Mouse (Mus musculus) thymus, postnatal 4 days (tissue): ENCODE results near the gene Immt.
A peak's percentile ranks its signal among the peaks of the same experiment; 100 is the strongest.
"Not testable (repeated sequence)": the region's sequence is repeated elsewhere in the genome, so short reads cannot be mapped to it uniquely, and the experiment has no call there.

Source experiments
- DNase-seq: peaks from one replicate; pipeline ENCODE4 v3.0.0; 2021

The Immt gene

DNA sequence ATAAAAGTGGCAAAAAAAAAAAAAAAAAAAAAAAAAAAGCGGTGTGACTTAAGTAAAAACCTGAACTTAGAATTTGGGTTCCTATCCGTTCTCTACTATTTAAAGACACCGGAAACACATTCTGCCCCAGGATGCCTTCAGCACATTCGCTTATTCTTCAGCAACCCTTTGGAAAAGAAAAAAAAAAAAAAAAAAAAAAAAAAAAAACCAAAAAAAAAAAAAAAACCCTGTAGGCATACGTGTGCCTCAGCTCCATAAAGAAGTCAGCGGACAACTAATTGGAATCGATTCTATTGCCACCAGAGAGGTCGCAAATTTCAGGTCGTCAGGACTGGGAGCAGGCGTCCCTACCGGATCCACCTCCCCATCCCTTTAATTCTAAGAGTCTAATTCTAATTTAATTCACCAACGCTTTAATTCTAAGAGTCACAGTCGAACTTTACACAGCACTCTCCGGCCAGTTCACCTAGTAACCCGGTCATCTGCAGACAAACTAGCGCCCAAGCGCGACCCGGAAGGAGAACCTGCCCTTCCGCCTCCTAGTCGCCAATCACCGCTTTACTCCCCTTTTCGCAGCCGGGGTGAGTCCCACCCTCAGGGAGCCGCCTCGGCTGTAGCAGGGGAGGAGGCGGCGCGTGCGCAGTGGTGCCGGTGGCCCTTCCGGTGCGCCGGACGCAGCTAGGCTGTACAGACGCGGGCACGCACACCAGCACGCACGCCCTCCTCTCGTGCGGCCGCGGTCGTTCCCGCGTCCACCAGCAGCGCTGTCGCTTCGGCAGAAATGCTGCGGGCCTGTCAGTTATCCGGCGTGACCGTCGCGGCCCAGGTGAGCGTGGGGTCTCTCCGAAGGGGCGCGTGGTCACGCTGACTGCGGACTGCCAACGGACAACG, at the start of gene Immt:
TSS of gene Immt (plus strand) at position 642 of the 891 bp plus-strand sequence.
- DNase-seq = peak; percentile 95

DNA sequence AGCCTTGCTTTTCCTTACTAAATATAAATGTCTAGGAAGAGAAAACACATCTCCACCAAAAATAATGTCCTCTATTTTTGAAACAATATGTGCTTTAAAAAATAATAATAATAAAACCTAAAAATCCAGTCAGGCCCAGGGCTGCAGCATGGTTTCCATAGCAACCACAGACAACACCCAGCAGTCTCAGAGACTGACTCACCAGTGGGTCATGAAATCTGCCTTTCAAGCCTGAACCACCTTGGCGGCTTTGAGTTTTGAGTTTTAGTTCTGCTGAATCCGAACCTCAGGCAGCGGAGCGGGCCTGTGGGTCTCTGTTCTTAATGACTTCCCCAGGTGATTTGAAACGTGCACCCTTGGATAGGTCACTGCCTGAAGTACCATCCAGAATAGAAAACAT, 48.0 kb upstream of the Immt start:
- no peak for DNase-seq

DNA sequence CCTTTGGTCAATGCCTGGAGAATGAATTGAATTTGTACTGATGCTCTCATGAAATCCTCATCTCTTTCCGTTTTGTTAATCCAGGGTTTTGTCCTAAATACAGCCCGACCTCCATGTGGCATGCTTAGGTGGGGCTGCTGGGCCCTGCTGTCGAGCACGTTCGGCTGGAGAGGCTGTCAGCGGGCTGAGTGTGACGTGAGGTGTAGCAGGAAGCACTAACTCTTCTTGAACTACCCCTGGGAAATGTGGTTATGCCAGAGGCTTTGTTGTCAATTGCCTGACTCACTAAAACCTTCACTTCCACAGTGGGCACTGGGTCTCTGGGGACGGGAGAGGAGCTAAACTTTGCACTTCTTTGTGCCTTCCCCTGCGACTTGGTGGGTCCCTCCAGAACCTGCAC, 42.8 kb upstream of the Immt start:
- peak; percentile 51 for DNase-seq

DNA sequence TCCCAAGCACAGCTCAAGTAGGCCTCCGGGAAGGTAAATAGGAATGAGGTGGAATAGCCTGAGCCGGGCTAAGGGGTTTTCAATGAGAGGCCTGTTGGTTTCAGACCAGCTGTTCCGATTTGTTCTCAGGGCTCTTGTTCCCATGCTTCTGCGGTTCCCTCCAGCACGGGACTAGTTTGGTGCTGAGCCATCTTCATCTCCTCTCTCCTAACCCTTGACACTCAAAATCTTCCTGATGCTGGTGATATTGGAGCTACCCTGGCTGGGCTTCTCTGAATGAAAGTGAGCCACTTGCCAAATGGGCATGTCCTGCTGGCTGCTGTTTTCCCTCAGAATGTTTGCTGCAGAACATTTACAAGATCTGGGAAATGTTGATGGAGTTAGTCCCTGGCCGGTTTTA, 39.4 kb upstream of the Immt start:
- no peak for DNase-seq

DNA sequence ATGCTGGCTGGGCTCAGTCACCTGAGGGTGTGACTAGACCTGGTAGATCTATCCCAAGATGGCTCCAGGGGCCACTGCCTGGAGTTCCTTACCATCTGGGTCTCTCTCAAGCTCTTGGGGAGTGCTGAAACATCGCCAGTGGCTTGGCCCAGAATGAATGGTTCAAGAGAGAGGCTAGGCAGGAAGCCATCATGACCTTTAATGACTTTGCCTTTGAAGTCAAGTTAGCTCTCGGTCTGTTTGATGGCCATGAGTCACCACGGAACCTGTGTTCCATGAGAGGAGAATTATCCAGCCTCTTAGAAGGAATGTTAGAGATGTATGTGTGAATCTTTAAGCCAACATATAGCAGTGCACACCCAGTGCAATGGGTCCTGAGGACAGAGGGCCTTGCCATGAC, 31.7 kb upstream of the Immt start:
- no peak for DNase-seq

DNA sequence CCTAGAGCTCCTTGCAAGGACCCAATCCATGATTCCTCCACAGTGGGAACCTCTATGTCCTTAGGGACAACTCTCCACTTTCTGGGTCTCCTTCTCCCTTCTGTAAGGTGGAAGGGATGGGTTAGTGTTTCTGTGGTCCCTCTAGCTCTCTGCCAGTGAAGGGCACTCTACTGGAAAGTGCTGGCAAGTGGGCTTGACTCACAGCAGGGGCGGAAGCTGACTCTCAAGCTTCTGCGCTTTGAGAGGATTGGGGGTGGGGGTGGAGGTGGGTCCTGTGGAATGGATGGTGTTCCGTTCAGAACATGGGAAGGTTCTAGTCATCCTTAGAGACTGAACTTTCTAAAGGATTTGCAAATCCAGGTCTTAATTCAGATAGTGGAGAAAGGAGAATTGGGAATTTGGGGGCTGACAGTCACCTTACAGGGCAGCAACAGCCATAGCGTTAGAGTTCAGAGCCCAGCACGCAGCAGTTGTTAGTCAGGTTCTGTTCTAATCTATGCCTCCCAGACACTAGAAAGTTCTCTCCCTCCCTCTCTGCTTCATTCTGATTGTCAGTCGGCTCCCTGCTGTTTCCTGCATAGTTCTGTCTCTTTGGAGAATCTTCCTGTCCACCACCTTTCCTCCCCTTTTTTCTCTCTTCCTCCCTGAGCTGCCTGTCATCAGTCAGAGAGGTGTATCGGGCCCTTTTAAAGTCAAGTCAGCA, 30.0 kb upstream of the Immt start:
- no peak for DNase-seq

DNA sequence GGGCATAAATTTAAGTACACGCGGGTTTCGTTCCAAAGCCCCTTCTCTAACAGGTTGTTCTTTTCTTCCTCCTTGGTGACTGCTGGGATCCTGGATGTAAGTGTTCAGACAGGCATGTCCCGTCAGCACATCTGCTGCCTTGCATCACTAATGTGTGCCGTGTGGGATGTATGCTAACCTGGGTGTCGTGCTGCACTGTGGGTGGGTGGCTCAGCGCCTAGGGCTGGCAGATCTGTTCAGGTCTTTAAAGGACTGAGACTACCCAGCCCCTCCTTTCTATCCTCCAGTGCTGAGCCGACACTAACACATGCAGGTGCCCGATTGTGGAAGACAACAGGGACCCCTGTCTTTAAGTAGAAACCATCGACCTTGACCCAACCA, 29.4 kb upstream of the Immt start:
- DNase-seq = no peak

DNA sequence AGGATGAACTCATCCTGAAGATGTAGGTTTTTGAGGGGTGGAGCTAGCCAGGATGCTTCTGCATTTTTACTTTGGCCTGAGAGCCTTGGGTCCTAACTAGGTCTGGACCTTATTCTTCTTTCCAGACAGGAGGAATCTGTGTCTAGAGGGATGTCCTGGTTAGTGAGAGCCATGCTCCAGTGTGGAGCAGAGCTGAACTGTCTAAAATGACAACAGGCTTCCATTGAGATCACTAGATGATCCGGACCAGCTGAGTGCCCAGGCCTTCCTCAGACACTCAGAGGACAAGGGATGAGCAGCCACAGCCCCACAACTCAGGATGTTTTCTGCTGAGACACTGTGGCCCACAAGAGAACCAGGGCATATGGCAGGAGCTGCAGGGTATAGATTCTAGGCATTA, 27.5 kb upstream of the Immt start:
- no peak for DNase-seq

DNA sequence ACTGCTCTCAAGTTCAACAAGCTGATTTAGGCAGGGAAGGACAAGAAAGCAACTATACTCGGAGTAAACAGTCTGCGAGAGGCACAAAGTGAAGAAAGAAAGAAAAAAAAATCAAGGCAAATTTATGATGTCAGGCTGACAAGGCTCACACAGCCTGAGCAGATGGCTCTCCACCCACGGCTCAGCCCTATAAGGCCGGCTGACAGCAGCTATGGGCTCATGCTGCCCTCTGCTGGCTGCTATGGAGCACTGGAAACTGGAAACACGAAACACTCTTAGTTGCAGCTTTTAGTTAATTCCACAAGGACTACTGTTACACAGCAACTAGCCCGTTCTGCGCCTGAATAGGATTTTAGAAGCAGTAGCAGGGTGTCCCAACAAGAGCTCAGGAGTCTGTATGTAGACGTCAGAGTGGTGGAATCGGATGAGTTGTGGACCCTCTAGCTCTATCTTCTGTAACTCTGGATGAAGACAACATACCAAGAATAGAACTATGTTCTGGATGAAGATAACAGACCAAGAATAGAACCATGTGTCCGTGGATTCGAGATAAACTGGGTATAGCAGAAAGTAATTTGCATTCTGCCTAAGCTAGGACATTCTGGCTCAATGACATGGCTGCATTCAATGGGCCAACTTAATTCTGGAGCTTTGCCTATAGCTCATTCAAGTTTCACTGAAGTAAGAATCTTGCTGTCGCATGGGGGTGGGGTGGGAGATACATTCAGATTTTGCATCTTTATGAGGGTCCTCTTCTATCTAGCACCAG, 26.9 kb upstream of the Immt start:
- DNase-seq = peak; percentile 85

DNA sequence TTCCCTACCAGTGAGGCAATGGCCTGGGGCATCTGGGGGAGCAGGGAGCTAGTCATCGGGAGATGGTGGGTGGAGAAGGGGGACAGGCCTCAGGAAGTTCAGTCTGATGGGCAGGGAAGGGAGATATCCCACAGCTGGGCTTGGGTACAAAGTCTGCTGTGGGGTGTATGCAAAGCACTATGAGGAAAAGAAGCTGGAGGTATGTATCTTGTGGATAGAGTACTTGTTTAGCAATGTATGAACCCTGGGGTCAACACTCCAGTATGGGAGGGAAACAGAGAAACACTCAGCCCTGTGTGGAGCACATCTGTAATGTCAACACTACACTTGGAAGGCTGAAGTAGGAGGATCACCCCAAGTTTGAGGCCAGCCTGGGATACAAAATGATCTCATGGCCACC, 24.4 kb upstream of the Immt start:
- no peak for DNase-seq

DNA sequence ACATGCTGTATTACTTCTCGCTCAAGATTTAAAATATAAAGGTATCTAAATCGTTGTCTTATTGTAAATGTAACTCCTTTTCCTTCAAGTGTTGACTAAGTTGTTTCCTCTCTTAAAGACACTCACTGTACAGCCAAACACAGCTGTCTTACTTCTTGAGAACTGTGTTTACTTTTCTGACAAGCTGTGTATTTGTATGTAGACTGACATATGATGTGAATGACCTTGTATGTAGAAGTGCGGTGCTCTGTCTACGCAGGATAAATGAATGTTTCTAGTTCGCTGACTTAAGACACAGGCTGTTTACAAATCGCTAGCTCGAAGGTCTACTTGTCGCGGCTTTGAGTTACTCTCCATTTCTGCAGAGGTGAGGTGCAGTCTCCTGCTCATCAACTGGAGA, 21.2 kb upstream of the Immt start:
- no peak for DNase-seq

DNA sequence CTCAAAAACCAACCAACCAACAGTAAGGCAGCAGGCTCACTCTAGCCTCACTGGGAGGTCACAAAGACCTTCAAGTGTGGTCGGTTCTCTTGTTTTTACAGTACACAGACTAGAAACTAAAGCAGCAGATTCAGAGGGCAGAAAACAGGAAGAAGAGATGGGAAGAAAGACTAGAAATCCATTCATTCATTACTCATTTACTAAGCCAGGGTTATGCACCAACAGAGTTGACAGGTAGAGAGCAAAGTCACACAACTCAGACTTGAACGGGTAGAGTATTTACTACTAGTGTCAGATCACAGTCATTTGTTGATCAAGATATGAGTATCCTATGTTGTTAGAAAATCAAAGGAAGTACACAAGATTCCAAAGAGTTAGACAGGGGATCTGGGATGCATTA, 18.3 kb upstream of the Immt start:
- no peak for DNase-seq

DNA sequence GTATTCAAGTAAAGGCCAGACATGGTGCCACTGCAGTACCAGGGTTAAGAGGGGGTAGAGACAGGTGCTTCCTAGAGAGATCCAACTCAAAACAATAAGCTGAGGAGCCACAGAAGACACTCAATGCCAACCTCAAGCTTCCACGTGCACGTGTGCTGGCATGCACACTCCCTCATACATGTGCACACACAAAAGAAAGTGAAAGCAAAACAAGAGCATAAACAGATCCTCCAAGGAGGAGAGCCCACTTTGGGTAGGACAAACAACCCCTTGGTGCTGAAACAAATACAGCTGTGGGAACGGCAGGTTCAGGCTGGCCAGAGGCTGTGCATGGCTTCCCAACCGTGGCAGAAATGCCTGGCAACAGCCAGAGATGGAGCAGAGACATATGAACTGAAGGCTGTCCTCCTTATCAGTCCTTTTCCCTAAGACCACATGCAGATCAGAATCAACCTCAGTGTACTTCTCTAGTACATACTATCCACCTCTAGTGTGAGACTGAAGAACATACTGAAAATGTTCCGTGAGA, 11.3 kb upstream of the Immt start:
- no peak for DNase-seq

DNA sequence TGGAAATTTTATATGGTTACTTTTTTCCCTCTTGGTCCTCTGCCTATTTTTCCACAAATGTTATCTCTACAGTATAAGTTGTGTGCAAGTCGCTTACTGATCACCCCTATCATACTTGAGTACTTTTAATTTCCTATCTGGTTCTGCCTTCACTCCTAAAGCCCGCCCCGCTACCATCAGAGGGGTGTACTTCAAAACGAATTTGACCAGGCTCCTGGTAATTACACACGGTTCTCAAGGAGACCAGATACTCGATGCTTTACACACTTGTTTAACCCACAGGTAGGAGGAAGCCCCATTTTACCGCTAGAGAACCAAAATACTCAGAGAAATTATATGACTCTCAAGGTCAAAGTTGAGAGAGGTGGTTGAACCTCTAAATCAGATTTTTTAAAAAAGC, 8.0 kb upstream of the Immt start:
- no peak for DNase-seq

DNA sequence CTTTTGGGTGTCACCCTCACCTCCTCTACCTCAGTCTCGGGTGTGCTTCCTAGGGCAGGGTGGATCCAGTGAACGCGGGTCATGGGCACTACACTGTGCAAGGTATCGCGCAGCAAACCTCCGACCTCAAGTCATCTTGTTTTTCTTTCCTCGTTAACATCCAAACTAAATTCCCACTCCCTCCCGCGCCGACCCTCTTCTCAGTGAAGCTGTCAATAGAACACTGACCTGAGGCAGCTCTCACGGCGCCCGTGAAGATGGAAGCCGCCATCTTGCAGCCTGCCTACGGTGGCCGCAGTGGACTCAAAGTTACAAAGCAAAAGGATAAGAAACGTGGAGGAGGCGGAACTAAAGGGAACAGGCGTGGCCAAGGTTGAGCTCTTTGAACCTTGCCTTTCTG, 7.6 kb upstream of the Immt start:
- DNase-seq = peak; percentile 88

DNA sequence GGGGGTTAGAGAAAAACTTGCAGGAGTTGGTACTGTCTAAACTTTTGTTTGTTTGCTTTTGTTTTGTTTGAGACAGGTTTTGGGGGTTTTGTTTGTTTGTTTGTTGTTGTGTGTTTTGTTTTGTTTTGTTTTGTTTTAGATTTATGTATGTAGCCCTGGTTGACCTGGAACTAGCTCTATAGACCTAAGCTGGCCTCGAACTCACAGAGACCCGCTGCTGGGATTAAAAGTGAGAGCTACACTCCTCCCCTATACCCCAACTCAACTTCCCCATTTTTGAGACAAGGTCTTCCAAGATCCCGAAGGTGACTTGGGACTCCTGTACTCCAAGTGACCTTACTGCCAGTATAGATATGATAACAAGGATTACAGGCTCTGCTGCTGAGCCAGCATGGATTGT, 7.2 kb upstream of the Immt start:
- no peak for DNase-seq

DNA sequence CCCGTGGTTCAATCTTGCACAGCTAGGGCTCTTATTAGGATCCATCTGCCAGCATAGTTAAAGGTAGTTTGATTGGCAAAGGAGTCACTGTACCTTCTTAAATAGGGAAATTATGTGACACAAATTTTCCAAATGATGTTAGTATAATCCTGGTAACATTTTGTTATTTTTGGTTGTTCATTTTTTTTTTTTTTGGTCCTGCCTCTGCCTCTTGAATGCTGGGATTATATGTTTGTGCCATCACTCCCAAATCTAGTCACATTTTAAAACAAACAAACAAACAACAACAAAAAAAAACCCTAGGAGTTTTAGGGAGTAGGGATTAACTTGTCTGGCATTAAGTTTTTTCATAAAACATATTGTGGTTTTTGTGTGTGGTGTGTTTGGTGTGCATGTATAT, 4.3 kb upstream of the Immt start, which contains the start of gene Mrpl35:
TSS of gene Mrpl35 (minus strand) at position 101 of the 400 bp plus-strand sequence.
- no peak for DNase-seq

DNA sequence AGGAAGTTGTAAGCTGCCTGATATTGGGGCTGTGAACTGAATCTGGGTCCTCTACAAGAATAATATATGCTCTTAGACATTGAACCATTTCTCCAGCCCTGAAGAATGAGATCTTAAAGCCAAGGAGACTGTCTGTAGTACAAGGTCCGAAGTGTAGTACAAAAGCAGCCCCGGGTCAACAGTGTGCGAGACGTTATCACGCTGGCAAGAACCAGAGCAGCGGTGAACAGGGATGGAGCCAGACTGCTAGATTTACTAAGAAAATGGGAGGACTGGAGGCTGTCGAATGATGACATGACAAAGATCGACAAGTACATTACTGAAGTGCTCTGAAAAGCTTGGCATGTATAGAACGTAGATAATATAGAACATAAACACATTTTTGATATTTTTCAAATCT, 1.4 kb upstream of the Immt start:
- no peak for DNase-seq

DNA sequence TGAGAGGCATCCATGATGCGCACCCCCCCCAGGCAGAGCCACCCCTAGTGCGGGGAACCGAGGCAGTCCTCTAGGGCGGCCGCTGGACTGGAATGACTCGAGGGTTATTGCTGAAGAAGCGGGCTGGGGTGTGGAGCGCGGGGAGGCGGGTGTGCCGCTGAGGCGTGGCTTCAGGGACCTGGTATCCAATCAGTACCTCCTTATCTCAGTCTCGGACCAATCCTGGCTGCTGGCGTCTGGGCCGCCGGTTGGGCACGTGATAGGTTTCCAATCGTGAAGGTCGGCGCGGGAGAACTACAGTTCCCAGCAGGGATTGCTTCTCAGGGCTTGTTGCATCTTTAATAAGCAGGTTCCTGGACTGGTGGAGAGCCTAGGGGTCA, 440 bp downstream of the Immt start:
- peak; percentile 93 for DNase-seq

DNA sequence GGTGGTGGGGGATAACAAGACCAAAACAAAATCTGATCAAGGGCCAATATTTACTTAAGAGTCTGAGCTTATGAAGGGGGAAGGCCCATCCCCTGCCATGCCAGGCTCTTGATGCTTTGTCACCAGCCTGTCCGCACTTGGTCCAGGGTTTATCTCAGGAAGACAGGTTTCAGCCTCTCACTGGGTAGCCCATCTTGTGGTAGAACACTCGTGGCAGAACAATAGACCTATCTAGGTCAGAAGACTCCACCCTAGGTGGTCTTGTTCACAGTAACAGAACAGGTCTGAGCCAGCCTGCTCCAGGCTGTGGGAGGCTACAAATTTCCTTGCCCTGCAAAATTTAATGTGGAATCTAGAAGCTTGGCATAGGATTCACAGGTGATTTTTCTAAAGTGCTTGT, 5.7 kb downstream of the Immt start:
- DNase-seq = no peak

DNA sequence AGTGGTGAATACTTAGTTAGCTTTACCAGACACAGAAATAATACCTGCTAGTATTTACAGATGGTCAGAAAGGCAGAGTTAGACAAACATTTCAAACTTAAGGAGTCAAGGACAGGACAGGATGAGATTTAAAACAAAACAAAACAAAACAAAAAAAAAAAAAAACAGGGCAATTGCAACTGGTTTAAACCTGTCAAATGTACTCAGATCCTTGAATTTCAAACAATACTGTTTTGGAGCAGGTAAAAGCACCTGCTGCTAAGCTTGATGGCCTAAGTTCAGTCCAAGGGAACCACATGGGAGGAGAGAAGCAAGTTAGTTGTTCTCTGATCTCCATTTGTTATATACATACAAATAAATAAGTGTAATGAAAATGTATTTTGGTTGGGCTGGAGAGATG, 8.7 kb downstream of the Immt start:
- DNase-seq = no peak

DNA sequence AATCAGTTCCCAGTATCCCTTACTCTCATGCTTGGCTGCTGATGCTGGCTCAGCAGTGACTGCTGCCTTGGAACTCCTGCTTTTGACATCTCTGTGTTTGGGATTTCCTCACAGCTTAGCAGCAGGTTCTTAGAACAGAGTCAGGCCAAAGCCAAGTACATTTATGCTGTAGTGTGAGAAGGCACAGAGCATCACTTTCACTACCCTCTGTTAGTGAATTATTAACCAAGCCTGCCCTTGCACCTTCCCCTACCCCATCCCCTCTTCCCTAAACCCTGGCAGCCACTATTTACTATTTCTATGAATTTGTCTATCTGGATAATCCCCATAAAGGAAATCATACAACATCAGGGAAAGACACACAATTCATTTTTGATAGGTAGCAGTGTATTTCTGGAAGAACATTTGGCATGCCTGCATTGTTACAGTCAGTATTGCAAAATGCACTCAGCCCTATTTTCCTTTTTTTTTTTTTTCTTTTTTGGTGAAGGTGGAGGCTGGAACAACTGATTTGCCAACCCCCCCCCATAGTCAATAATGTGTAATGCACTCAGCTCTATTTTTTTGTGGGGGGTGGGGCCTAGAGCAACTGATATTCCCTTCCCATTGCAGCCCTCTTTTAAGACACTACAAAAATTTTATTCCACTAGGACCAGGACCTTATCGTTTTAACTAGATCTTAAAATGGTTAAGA, 9.6 kb downstream of the Immt start:
- no peak for DNase-seq

DNA sequence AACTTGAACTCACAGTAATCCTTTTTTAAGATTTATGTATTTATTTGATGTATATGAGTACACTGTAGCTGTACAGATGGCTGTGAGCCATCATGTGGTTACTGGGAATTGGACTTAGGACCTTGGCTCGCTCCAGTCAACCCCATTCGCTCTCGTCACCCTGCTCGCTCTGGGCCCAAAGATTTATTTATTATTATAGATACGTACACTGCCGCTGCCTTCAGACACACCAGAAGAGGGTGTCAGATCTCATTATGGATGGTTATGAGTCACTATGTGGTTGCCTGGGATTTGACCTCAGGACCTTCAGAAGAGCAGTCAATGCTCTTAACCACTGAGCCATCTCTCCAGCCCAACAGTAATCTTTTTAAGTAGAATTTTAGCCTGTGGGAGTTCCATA, 15.8 kb downstream of the Immt start:
- not testable (repeated sequence) for DNase-seq
